Mouse (Mus musculus) erythroblast, embryonic 14.5 days (primary cell): ENCODE data around the gene Dnajc13. TPM values are rescaled to one million over a fixed set of nuclear protein-coding genes. Genes with fewer than 3 reads are reported as not detected.

Experiments
- H3K27me3 ChIP-seq: 2 replicates; pipeline ENCODE4 v1.6.1; 2012; ENCODE audit warnings: inconsistent platforms; ENCODE audit not compliant: control insufficient read depth
- H3K36me3 ChIP-seq: 2 replicates; pipeline ENCODE4 v1.6.1; 2012; ENCODE audit warnings: mild to moderate bottlenecking, inconsistent platforms; ENCODE audit not compliant: control insufficient read depth
- H3K4me1 ChIP-seq: 2 replicates; pipeline ENCODE4 v1.6.1; 2012; ENCODE audit warnings: inconsistent platforms; ENCODE audit not compliant: control insufficient read depth
- H3K4me3 ChIP-seq: replicated peaks from 2 replicates; pipeline ENCODE3; 2012; ENCODE audit warnings: moderate library complexity, mild to moderate bottlenecking, inconsistent platforms
- H3K9me3 ChIP-seq: 2 replicates; pipeline ENCODE4 v1.6.1; 2012; ENCODE audit warnings: low read length, inconsistent platforms, mixed read lengths; ENCODE audit not compliant: control insufficient read depth
- GATA1 ChIP-seq: IDR thresholded peaks from 2 replicates; pipeline ENCODE4 v1.6.1; 2012; ENCODE audit warnings: low read length, inconsistent platforms, mixed read lengths
- TAL1 ChIP-seq: IDR thresholded peaks from 3 replicates; pipeline ENCODE4 v1.6.1; 2012; ENCODE audit warnings: low read length, inconsistent platforms, mixed read lengths
- polyA plus RNA-seq: library from polyadenylated mRNA; stranded (reverse); fragments of >175 nt; gene quantifications from 2 replicates; pipeline ENCODE4 v1.2.3, GENCODE M21; 2012

The Dnajc13 gene
- polyA plus RNA-seq, 1 experiment, result 0.41 TPM

- peak overlapping the region; percentile 87 for H3K4me3 ChIP-seq
- H3K36me3 ChIP-seq, result no peaks in the 10 kb centered on the region
- no peaks in the 10 kb centered on the region for H3K27me3 ChIP-seq
- TF ChIP-seq GATA1 (no peak), TAL1 (no peak)
- peaks cover 33% of the 10 kb centered on the region for H3K4me1 ChIP-seq
- H3K9me3 ChIP-seq, result no peaks in the 10 kb centered on the region
These were observed 541 bp downstream of the Dnajc13 start for GRCm38 (mm10) chr9:104262016-104262762.

- no peaks in the 10 kb centered on the region for H3K9me3 ChIP-seq
- no peaks in the 10 kb centered on the region for H3K36me3 ChIP-seq
- H3K4me1 ChIP-seq, result peaks cover 33% of the 10 kb centered on the region
- no peak for TF ChIP-seq TAL1
- TF ChIP-seq GATA1, result no peak
- H3K4me3 ChIP-seq, result no peak overlapping the region
- H3K27me3 ChIP-seq, result no peaks in the 10 kb centered on the region
These were observed 2.4 kb downstream of the Dnajc13 start for GRCm38 (mm10) chr9:104260306-104260705.

- Histone ChIP-seq H3K4me1 (peaks cover 23% of the 10 kb centered on the region), H3K9me3 (no peaks in the 10 kb centered on the region), H3K36me3 (peaks cover 2% of the 10 kb centered on the region; the same call in 1 of the 2 replicates), H3K4me3 (no peak overlapping the region), H3K27me3 (no peaks in the 10 kb centered on the region)
- no peak for TF ChIP-seq TAL1
These were observed 6.6 kb downstream of the Dnajc13 start for GRCm38 (mm10) chr9:104256085-104256484.

GRCm38 (mm10) chr9:104254408-104255180, 8.1 kb downstream of the Dnajc13 start:
- Histone ChIP-seq H3K9me3 (no peaks in the 10 kb centered on the region), H3K4me3 (no peak overlapping the region), H3K36me3 (peaks cover 2% of the 10 kb centered on the region; the same call in 1 of the 2 replicates), H3K27me3 (no peaks in the 10 kb centered on the region), H3K4me1 (peaks cover 12% of the 10 kb centered on the region)
- TF ChIP-seq TAL1, result no peak
- no peak for TF ChIP-seq GATA1

GRCm38 (mm10) chr9:104252637-104253036, 10.1 kb downstream of the Dnajc13 start:
- Histone ChIP-seq H3K4me3 (no peak overlapping the region), H3K36me3 (peaks cover 2% of the 10 kb centered on the region; the same call in 1 of the 2 replicates), H3K9me3 (no peaks in the 10 kb centered on the region), H3K4me1 (peaks cover 9% of the 10 kb centered on the region), H3K27me3 (no peaks in the 10 kb centered on the region)
- TF ChIP-seq GATA1 (no peak), TAL1 (no peak)

- Histone ChIP-seq H3K9me3 (no peaks in the 10 kb centered on the region), H3K27me3 (no peaks in the 10 kb centered on the region), H3K4me1 (peaks cover 9% of the 10 kb centered on the region), H3K36me3 (peaks cover 2% of the 10 kb centered on the region), H3K4me3 (no peak overlapping the region)
- TF ChIP-seq GATA1 (no peak), TAL1 (no peak)
These were observed 11.0 kb downstream of the Dnajc13 start for GRCm38 (mm10) chr9:104251687-104252086.

- Histone ChIP-seq H3K9me3 (no peaks in the 10 kb centered on the region), H3K4me1 (peaks cover 9% of the 10 kb centered on the region)
- no peak for TF ChIP-seq TAL1
- TF ChIP-seq GATA1, result no peak
These were observed 11.6 kb downstream of the Dnajc13 start for GRCm38 (mm10) chr9:104251111-104251510.

GRCm38 (mm10) chr9:104247307-104247987, 15.3 kb downstream of the Dnajc13 start:
- Histone ChIP-seq H3K4me1 (peaks cover 2% of the 10 kb centered on the region), H3K9me3 (no peaks in the 10 kb centered on the region), H3K27me3 (no peaks in the 10 kb centered on the region), H3K4me3 (no peak overlapping the region), H3K36me3 (peaks cover 4% of the 10 kb centered on the region)
- TF ChIP-seq TAL1, result no peak
- no peak for TF ChIP-seq GATA1

More at GRCm38 (mm10) chr9:104251111-104251510, 11.6 kb downstream of the Dnajc13 start:
- Histone ChIP-seq H3K4me3 (no peak overlapping the region), H3K36me3 (peaks cover 2% of the 10 kb centered on the region), H3K27me3 (no peaks in the 10 kb centered on the region)

GRCm38 (mm10) chr9:104243799-104244466, 18.8 kb downstream of the Dnajc13 start:
- H3K4me1 ChIP-seq, result no peaks in the 10 kb centered on the region
- H3K9me3 ChIP-seq, result no peaks in the 10 kb centered on the region
- TF ChIP-seq GATA1 (no peak), TAL1 (no peak)
- no peaks in the 10 kb centered on the region for H3K27me3 ChIP-seq
- H3K36me3 ChIP-seq, result peaks cover 8% of the 10 kb centered on the region
- no peak overlapping the region for H3K4me3 ChIP-seq
